Comparison of ENCODE assay signal across 11 mouse cellular contexts in the genomic region with DNA sequence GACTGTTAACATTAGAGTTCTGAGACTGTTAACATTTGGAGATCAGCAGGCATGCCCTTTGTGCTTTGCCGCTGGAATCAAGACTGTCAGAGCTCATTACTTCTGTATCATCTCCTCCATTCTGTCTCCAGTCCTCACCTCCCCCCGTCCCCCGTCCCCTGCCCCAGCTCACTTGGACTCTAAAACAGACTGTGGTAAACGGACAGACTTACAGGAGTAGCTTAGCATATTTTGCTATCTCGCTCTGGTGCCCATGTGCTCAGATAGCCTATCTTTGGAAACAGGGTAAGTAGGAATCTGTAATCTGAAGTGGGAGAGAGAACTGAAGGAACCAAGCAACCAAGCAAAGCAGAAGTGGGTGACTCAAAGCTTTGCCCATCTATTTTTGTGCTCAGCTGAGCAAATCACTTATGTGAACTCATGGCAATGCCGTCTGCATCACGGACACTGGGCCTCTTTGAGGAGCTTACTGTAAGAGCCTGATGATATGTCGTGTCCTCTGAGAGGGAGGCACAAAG. TPM values are rescaled to one million over a fixed set of nuclear protein-coding genes. Genes with fewer than 3 reads are reported as not detected.
DNase-seq lines count a peak whose midpoint lies in the region; ATAC-seq and TF ChIP-seq lines count a peak whose summit lies in the region.
"Had no signal": no experiment of that assay in that cellular context is flagged by ENCODE, and none has a peak within 500 bp of the region (broad histone marks: within the 10 kb centered on the region; RNA-seq: fewer than 3 reads in every experiment).

No protein-coding gene starts in this region.

- 78% methylated on average over 8 of the region's 8 CpGs for WGBS in intestine, embryonic 15.5 days
- WGBS in intestine, postnatal 0 days = 82% methylated on average over 8 of the region's 8 CpGs
- 34% methylated on average over 8 of the region's 8 CpGs for WGBS in cerebellum, adult 2 months

- no peak for TF ChIP-seq RAD21 in CH12.LX (IDR thresholded peaks at IDR 0.05; ENCODE audit: low read depth, low read length)

- TF ChIP-seq EP300 in CH12.LX (IDR thresholded peaks at IDR 0.05; ENCODE audit: low read length) = no peak

- dilution Hi-C loops in CH12.LX (cut with MboI; ENCODE audit: extremely low pct_ligation_motif_present, extremely low pct_unique_long_range_greater_than_20kb, low sequenced_read_pairs) = no loop called here

- H3K9ac ChIP-seq in intestine, embryonic 15.5 days = no peak overlapping the region
- no peak overlapping the region for H3K9ac ChIP-seq in intestine, postnatal 0 days (ENCODE audit: low read depth, low read length)
- H3K9ac ChIP-seq in CH12.LX (ENCODE audit: insufficient read depth, low read depth) = no peak overlapping the region
- H3K9ac ChIP-seq: forebrain, embryonic 13.5 days had no signal

- no peak overlapping the region for H3K4me3 ChIP-seq in intestine, embryonic 15.5 days (replicated peaks)
- H3K4me3 ChIP-seq in intestine, postnatal 0 days (ENCODE audit: low read depth, low read length) = no peak overlapping the region
- H3K4me3 ChIP-seq in CH12.LX (replicated peaks in 1 of 3; ENCODE audit: low read depth in 2 of 3, low read length in 2 of 3, poor library complexity in 1 of 3) = no peak overlapping the region
- no peak overlapping the region for H3K4me3 ChIP-seq in cerebellum, adult 2 months (replicated peaks; ENCODE audit: insufficient read depth, low read depth, low read length)
- H3K4me3 ChIP-seq: forebrain, embryonic 13.5 days had no signal

- H3K27ac ChIP-seq in intestine, embryonic 15.5 days = no peak overlapping the region
- no peak overlapping the region for H3K27ac ChIP-seq in intestine, postnatal 0 days (ENCODE audit: low read depth, low read length)
- H3K27ac ChIP-seq in CH12.LX (ENCODE audit: insufficient read depth, low read depth) = no peak overlapping the region
- no peak overlapping the region for H3K27ac ChIP-seq in cerebellum, adult 2 months (ENCODE audit: insufficient read depth, low read length)
- H3K27ac ChIP-seq: forebrain, embryonic 13.5 days; macrophage had no signal

- no peak for TF ChIP-seq CTCF in intestine, postnatal 0 days (IDR thresholded peaks at IDR 0.05; ENCODE audit: low read depth)
- no peak for TF ChIP-seq CTCF in CH12.LX (conservative IDR thresholded peaks at IDR 0.05 in 1 of 2, IDR thresholded peaks at IDR 0.05 in 1 of 2; ENCODE audit: low read depth in 2 of 2, low read length in 2 of 2)
- TF ChIP-seq CTCF in cerebellum, adult 2 months (IDR thresholded peaks at IDR 0.05; ENCODE audit: borderline replicate concordance, insufficient read depth, low read depth, low read length) = no peak

- H3K36me3 ChIP-seq in intestine, embryonic 15.5 days = no peaks in the 10 kb centered on the region
- peaks cover 20% of the 10 kb centered on the region; the same call in 1 of the 2 replicates for H3K36me3 ChIP-seq in intestine, postnatal 0 days (ENCODE audit: control insufficient read depth, insufficient read depth)
- H3K36me3 ChIP-seq in CH12.LX (replicated peaks in 1 of 2; ENCODE audit: control insufficient read depth in 1 of 2, insufficient read depth in 1 of 2, low read length in 1 of 2) = no peaks in the 10 kb centered on the region

- no peak for TF ChIP-seq POLR2A in CH12.LX (IDR thresholded peaks at IDR 0.05; ENCODE audit: low read depth, low read length)
- TF ChIP-seq POLR2A in cerebellum, adult 2 months (IDR thresholded peaks at IDR 0.05; ENCODE audit: borderline replicate concordance, insufficient read depth, low read length) = no peak

- peak; percentile 21; the same call in 1 of the 2 replicates for ATAC-seq in intestine, embryonic 15.5 days
- ATAC-seq in intestine, postnatal 0 days = no peak
- no peak for ATAC-seq in megakaryocyte-erythroid progenitor cell, adult 5-6 weeks (replicated peaks; ENCODE audit: low FRiP score, low TSS enrichment, poor library complexity, severe bottlenecking)
- ATAC-seq: forebrain, embryonic 13.5 days had no signal

- H3K4me2 ChIP-seq in intestine, embryonic 15.5 days (replicated peaks) = no peak overlapping the region
- H3K4me2 ChIP-seq in intestine, postnatal 0 days (replicated peaks; ENCODE audit: low read depth) = no peak overlapping the region
- no peak overlapping the region for H3K4me2 ChIP-seq in CH12.LX (ENCODE audit: insufficient read depth, low read depth, poor library complexity, severe bottlenecking)
- H3K4me2 ChIP-seq: forebrain, embryonic 13.5 days had no signal

- no peaks in the 10 kb centered on the region for H3K79me2 ChIP-seq in CH12.LX (replicated peaks; ENCODE audit: control insufficient read depth, extremely low read depth, insufficient read depth, poor library complexity, severe bottlenecking)

- no peaks in the 10 kb centered on the region for H3K9me3 ChIP-seq in intestine, embryonic 15.5 days
- H3K9me3 ChIP-seq in intestine, postnatal 0 days (ENCODE audit: control insufficient read depth) = no peaks in the 10 kb centered on the region
- no peaks in the 10 kb centered on the region for H3K9me3 ChIP-seq in CH12.LX (replicated peaks; ENCODE audit: low read length)
- H3K9me3 ChIP-seq: forebrain, embryonic 13.5 days had no signal

- DNase-seq in CH12.LX (ENCODE audit: extremely low read depth) = peak; percentile 6
- peak; percentile 90 for DNase-seq in Muller cell, postnatal 12 days (ENCODE audit: inconsistent ontology term)
- peak; percentile 28 to 89 for DNase-seq in left cerebral cortex, postnatal 25 days (ENCODE audit: low spot score in 2 of 2)
- no peak for DNase-seq in gastrocnemius, postnatal 14 days
- DNase-seq in cerebellum, adult 2 months = no peak
- DNase-seq: kidney, postnatal 36 days had no signal

- no peaks in the 10 kb centered on the region for H3K27me3 ChIP-seq in intestine, embryonic 15.5 days (replicated peaks)
- H3K27me3 ChIP-seq in intestine, postnatal 0 days (replicated peaks; ENCODE audit: control insufficient read depth, insufficient read depth, low read length) = no peaks in the 10 kb centered on the region
- peaks cover 15% of the 10 kb centered on the region for H3K27me3 ChIP-seq in CH12.LX (replicated peaks)
- no peaks in the 10 kb centered on the region for H3K27me3 ChIP-seq in cerebellum, adult 2 months (ENCODE audit: control insufficient read depth, insufficient read depth, low read length)
- H3K27me3 ChIP-seq: forebrain, embryonic 13.5 days had no signal

- in situ Hi-C loops in CH12.LX (cut with MboI; ENCODE audit: low pct_ligation_motif_present, low pct_unique_long_range_greater_than_20kb, low sequenced_read_pairs) = no loop called here

- intact Hi-C loops in left cerebral cortex, postnatal 25 days (cut with DNase I) = no loop called here
- intact Hi-C loops in gastrocnemius, postnatal 14 days (cut with DNase I; ENCODE audit: low total_unique reads) = no loop called here

- H3K4me1 ChIP-seq in intestine, embryonic 15.5 days (replicated peaks) = no peaks in the 10 kb centered on the region
- no peaks in the 10 kb centered on the region for H3K4me1 ChIP-seq in intestine, postnatal 0 days (replicated peaks; ENCODE audit: control insufficient read depth, insufficient read depth, low read length)
- peaks cover 7 to 14% of the 10 kb centered on the region in 2 experiments for H3K4me1 ChIP-seq in CH12.LX (ENCODE audit: control insufficient read depth in 1 of 2, insufficient read depth in 2 of 2)
- H3K4me1 ChIP-seq in cerebellum, adult 2 months (ENCODE audit: control insufficient read depth, insufficient read depth, low read length) = no peaks in the 10 kb centered on the region
- H3K4me1 ChIP-seq: forebrain, embryonic 13.5 days had no signal

TF ChIP-seq in CH12.LX, 34 proteins besides CTCF, POLR2A, EP300 and RAD21 (continues in another document):
- TF ChIP-seq SMC3 (IDR thresholded peaks at IDR 0.05; ENCODE audit: low read depth, low read length) (no peak), ZKSCAN1 (IDR thresholded peaks at IDR 0.05; ENCODE audit: borderline replicate concordance, low read depth, low read length) (no peak), JUN (IDR thresholded peaks at IDR 0.05; ENCODE audit: insufficient read depth, low read depth, low read length) (no peak), MYC (IDR thresholded peaks at IDR 0.05; ENCODE audit: low read depth, low read length) (no peak)

RNA-seq across cellular contexts. Expression of a gene that starts 10.3 kb away (rescaled TPM):
- polyA plus RNA-seq in intestine, embryonic 15.5 days (2015; fragmentation: Nextera tagmentation; extraction: Ambion mirVana) = 57.3 and 59.6 TPM in 2 replicates
- 61.2 and 64.5 TPM in 2 replicates for polyA plus RNA-seq in intestine, postnatal 0 days (2015; fragmentation: Nextera tagmentation; extraction: Ambion mirVana)
- 0.25 and 0.42 TPM in 2 replicates for total RNA-seq in CH12.LX (2012; rRNA removed)
- total RNA-seq in CH12.LX (2014; rRNA removed) = not detected in 2 replicates
- 4.2 and 4.9 TPM in 2 replicates for polyA plus RNA-seq in CH12.LX (2012; ENCODE audit: insufficient read length, low read depth)
- total RNA-seq in left cerebral cortex, postnatal 25 days (2021) = 10 to 100 TPM; 24.9 to 30.6 TPM
- total RNA-seq in megakaryocyte-erythroid progenitor cell, adult 5-6 weeks (2014; fragmentation: Nextera tagmentation) = 32.7 and 48.7 TPM in 2 replicates
- total RNA-seq in megakaryocyte-erythroid progenitor cell, adult 5-6 weeks (2017) = 78.0 and 82.5 TPM in 2 replicates
- total RNA-seq in gastrocnemius, postnatal 14 days (2021) = 10 to 100 TPM; 12.7 to 13.6 TPM
- 17.3 and 19.0 TPM in 2 replicates for polyA plus RNA-seq in cerebellum, adult 2 months (2012; rRNA removed)

RNA-seq across cellular contexts. Expression of a gene that starts 39.9 kb away (rescaled TPM):
- polyA plus RNA-seq in intestine, embryonic 15.5 days (2015; fragmentation: Nextera tagmentation; extraction: Ambion mirVana) = 34.0 and 35.9 TPM in 2 replicates
- polyA plus RNA-seq in intestine, postnatal 0 days (2015; fragmentation: Nextera tagmentation; extraction: Ambion mirVana) = 26.8 and 28.2 TPM in 2 replicates
- 43.2 and 45.4 TPM in 2 replicates for total RNA-seq in CH12.LX (2012; rRNA removed)
- 63.1 and 64.3 TPM in 2 replicates for total RNA-seq in CH12.LX (2014; rRNA removed)
- polyA plus RNA-seq in CH12.LX (2012; ENCODE audit: insufficient read length, low read depth) = 61.4 and 65.6 TPM in 2 replicates
- total RNA-seq in left cerebral cortex, postnatal 25 days (2021) = 10 to 100 TPM; 30.3 to 35.0 TPM
- 37.0 and 40.1 TPM in 2 replicates for total RNA-seq in megakaryocyte-erythroid progenitor cell, adult 5-6 weeks (2014; fragmentation: Nextera tagmentation)
- 15.5 and 37.0 TPM in 2 replicates for total RNA-seq in megakaryocyte-erythroid progenitor cell, adult 5-6 weeks (2017)
- total RNA-seq in gastrocnemius, postnatal 14 days (2021) = 10 to 100 TPM; 21.9 to 26.3 TPM
- 31.5 and 31.7 TPM in 2 replicates for polyA plus RNA-seq in cerebellum, adult 2 months (2012; rRNA removed)

RNA-seq across cellular contexts. Expression of a gene that starts 39.9 kb away (rescaled TPM):
- 13.5 and 15.3 TPM in 2 replicates for polyA plus RNA-seq in intestine, embryonic 15.5 days (2015; fragmentation: Nextera tagmentation; extraction: Ambion mirVana)
- polyA plus RNA-seq in intestine, postnatal 0 days (2015; fragmentation: Nextera tagmentation; extraction: Ambion mirVana) = 2.0 and 2.1 TPM in 2 replicates
- total RNA-seq in CH12.LX (2012; rRNA removed) (5.2 and 5.6 TPM in 2 replicates), CH12.LX (2014; rRNA removed) (3.7 and 3.9 TPM in 2 replicates)
- polyA plus RNA-seq in CH12.LX (2012; ENCODE audit: insufficient read length, low read depth) = 4.6 and 5.9 TPM in 2 replicates
- total RNA-seq in left cerebral cortex, postnatal 25 days (2021) = 10 to 100 TPM; 11.2 to 12.2 TPM
- 14.0 and 20.4 TPM in 2 replicates for total RNA-seq in megakaryocyte-erythroid progenitor cell, adult 5-6 weeks (2014; fragmentation: Nextera tagmentation)
- 4.1 and 7.0 TPM in 2 replicates for total RNA-seq in megakaryocyte-erythroid progenitor cell, adult 5-6 weeks (2017)
- 10 to 100 TPM; 13.2 to 23.0 TPM for total RNA-seq in gastrocnemius, postnatal 14 days (2021)
- polyA plus RNA-seq in cerebellum, adult 2 months (2012; rRNA removed) = 7.4 and 8.1 TPM in 2 replicates

Comparison
In these comparisons a context has a peak if more than half of its experiments do, and no peak if none do; other contexts are left out.
1. DNase-seq: peak in CH12.LX (single experiment), Muller cell, postnatal 12 days (single experiment) and left cerebral cortex, postnatal 25 days (2 of 2); none in gastrocnemius, postnatal 14 days (single experiment) and cerebellum, adult 2 months (0 of 2).
2. RNA of a gene that starts 10.3 kb away (total RNA-seq): 32.7 to 82.5 TPM in megakaryocyte-erythroid progenitor cell, adult 5-6 weeks, 24.9 to 30.6 TPM in left cerebral cortex, postnatal 25 days and 12.7 to 13.6 TPM in gastrocnemius, postnatal 14 days; 0.25 to 0.42 TPM in CH12.LX; every median in the first group is over 4 times any median in the second.